Mouse (Mus musculus): ENCODE results near the gene Opcml. TPM values are rescaled to one million over a fixed set of nuclear protein-coding genes. Genes with fewer than 3 reads are reported as not detected.

Opcml gene
- polyA plus RNA-seq, 1 experiment from 2014 or later = 0.97 TPM

DNA sequence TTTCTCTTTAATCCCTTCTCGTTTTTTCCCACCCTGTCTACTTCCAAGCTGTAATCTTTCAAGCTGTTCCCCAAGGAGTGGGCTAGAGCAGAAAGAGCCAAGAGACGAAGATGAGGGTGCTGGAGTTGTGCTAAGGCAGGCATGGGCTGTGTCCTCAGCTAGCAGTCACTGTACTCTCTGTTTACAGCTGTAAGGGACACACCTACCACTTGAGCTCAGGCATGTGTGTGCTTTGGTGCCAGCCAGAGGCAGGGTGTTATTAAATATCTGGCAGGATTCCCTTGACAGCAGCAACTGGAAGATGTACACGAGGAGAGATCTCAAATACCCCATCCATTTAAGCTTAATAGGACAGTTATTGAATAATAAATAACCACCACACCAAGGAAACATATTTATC lies 490.4 kb downstream of the Opcml start:
- H3K4me2 ChIP-seq (ENCODE audit: low read length) = no peak overlapping the region
- no peak for ATAC-seq (replicated peaks; ENCODE audit: low FRiP score, low read depth)
- H3K9ac ChIP-seq (ENCODE audit: low read depth, low read length) = no peak overlapping the region
- 42% methylated on average over 3 of the region's 3 CpGs for WGBS
- no peaks in the 10 kb centered on the region for H3K36me3 ChIP-seq (ENCODE audit: insufficient read depth, low read length)
- H3K27ac ChIP-seq = no peak overlapping the region
- H3K9me3 ChIP-seq (replicated peaks; ENCODE audit: low read length) = no peaks in the 10 kb centered on the region
- H3K4me3 ChIP-seq (replicated peaks; ENCODE audit: low read depth, low read length) = no peak overlapping the region
- DNase-seq (ENCODE audit: low spot score) = no peak
- TF ChIP-seq CTCF (IDR thresholded peaks at IDR 0.05; ENCODE audit: low read depth) = no peak
- no peaks in the 10 kb centered on the region for H3K27me3 ChIP-seq (ENCODE audit: insufficient read depth, low read length)
- H3K4me1 ChIP-seq (replicated peaks; ENCODE audit: insufficient read depth, low read length) = no peaks in the 10 kb centered on the region

DNA sequence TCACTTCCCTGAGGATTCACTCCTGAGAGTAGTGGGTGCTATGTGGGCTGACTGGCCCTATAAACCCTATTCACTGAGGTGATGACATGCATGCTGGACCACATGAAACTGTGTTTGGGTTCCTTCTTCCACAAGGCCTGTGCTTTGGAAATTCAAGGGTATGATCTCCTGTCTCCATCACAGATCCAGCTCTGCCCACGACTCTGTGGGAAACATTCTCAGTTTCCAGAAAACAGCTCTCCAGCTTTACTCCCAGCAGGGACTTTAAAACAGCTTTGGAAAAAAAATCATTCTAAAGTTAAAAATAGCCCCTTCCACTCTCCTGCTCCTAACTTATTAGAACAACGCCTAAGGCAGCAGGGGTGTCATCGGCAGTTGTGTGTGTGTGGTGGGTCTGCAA lies 491.0 kb downstream of the Opcml start:
- Histone ChIP-seq H3K9ac (ENCODE audit: low read depth, low read length) (no peak overlapping the region), H3K36me3 (ENCODE audit: insufficient read depth, low read length) (no peaks in the 10 kb centered on the region), H3K27me3 (ENCODE audit: insufficient read depth, low read length) (no peaks in the 10 kb centered on the region), H3K9me3 (replicated peaks; ENCODE audit: low read length) (no peaks in the 10 kb centered on the region), H3K4me1 (replicated peaks; ENCODE audit: insufficient read depth, low read length) (no peaks in the 10 kb centered on the region), H3K27ac (no peak overlapping the region), H3K4me2 (ENCODE audit: low read length) (no peak overlapping the region), H3K4me3 (replicated peaks; ENCODE audit: low read depth, low read length) (no peak overlapping the region)
- ATAC-seq (replicated peaks; ENCODE audit: low FRiP score, low read depth) (no peak), DNase-seq (ENCODE audit: low spot score) (no peak)
- TF ChIP-seq CTCF (IDR thresholded peaks at IDR 0.05; ENCODE audit: low read depth) = no peak
- 66% methylated on average over 3 of the region's 3 CpGs for WGBS

DNA sequence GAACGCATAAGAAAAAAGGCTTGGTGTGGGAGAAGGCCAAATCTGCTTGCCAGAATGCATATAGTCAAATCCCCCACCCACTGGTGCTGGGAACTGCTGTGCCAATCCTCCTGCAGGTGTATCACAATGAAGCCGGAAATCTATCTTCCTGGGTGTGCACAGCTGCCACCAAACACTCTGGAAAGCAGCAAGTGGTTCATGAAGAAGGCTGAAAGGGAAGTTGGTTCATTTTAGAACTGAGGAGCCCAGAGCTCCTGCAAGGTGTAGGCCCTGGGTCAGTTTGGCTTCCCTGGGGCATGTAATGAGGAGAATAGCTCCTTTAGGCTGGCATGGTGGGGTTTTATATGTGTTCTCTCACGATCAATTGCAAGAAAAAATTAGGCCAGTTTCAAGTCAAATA lies 494.4 kb downstream of the Opcml start:
- 80% methylated on average over 3 of the region's 3 CpGs for WGBS
- no peaks in the 10 kb centered on the region for H3K9me3 ChIP-seq (replicated peaks; ENCODE audit: low read length)
- no peak for TF ChIP-seq CTCF (IDR thresholded peaks at IDR 0.05; ENCODE audit: low read depth)
- H3K27ac ChIP-seq = no peak overlapping the region
- no peaks in the 10 kb centered on the region for H3K27me3 ChIP-seq (ENCODE audit: insufficient read depth, low read length)
- no peaks in the 10 kb centered on the region for H3K4me1 ChIP-seq (replicated peaks; ENCODE audit: insufficient read depth, low read length)
- H3K36me3 ChIP-seq (ENCODE audit: insufficient read depth, low read length) = no peaks in the 10 kb centered on the region
- H3K4me2 ChIP-seq (ENCODE audit: low read length) = no peak overlapping the region
- ATAC-seq (replicated peaks; ENCODE audit: low FRiP score, low read depth) (no peak), DNase-seq (ENCODE audit: low spot score) (no peak)
- no peak overlapping the region for H3K4me3 ChIP-seq (replicated peaks; ENCODE audit: low read depth, low read length)
- no peak overlapping the region for H3K9ac ChIP-seq (ENCODE audit: low read depth, low read length)

DNA sequence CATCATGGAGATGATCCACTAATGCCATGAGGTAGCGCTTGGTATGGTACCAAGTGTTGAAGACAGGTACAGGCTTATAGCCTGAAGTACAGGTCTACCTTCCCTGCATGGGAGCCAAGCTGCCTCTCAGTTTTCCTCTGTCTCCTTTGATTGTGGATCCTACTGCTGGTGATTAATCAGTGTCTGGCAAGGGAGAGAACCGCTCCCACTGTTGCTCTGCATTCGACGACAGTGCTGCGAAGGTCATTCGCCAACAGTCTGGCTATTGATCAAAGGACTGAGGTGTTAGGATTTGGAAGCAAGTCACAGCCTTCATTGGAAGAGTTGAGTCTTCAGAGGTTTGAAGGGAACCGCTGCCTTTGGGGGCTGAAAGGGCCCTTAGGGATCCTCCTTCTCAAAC lies 495.8 kb downstream of the Opcml start:
- ATAC-seq (replicated peaks; ENCODE audit: low FRiP score, low read depth) (no peak), DNase-seq (ENCODE audit: low spot score) (no peak)
- WGBS = 60% methylated on average over 7 of the region's 7 CpGs
- no peaks in the 10 kb centered on the region for H3K9me3 ChIP-seq (replicated peaks; ENCODE audit: low read length)
- no peak overlapping the region for H3K27ac ChIP-seq
- H3K9ac ChIP-seq (ENCODE audit: low read depth, low read length) = no peak overlapping the region
- H3K27me3 ChIP-seq (ENCODE audit: insufficient read depth, low read length) = no peaks in the 10 kb centered on the region
- no peak overlapping the region for H3K4me3 ChIP-seq (replicated peaks; ENCODE audit: low read depth, low read length)
- no peaks in the 10 kb centered on the region for H3K36me3 ChIP-seq (ENCODE audit: insufficient read depth, low read length)
- no peaks in the 10 kb centered on the region for H3K4me1 ChIP-seq (replicated peaks; ENCODE audit: insufficient read depth, low read length)
- H3K4me2 ChIP-seq (ENCODE audit: low read length) = no peak overlapping the region
- no peak for TF ChIP-seq CTCF (IDR thresholded peaks at IDR 0.05; ENCODE audit: low read depth)

DNA sequence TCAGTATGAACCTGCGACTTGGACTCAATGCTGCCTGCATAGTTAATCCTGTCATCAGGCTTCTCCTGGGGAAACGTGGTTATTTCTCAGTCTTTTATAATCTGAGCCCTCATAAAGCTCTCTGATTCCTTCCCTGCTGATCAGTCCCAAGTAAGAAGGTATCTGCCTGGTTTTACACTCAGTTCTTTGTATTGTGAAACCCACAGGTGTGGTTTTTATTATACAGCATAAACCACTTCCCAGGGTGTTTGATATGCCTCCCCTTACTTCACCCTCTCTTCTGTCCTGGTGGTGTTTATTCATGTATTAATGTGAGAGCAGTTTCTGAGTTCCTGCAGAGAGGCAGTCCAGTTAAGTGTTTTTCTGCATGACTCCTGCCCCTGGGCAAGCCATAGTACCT lies 496.9 kb downstream of the Opcml start:
- Histone ChIP-seq H3K4me3 (replicated peaks; ENCODE audit: low read depth, low read length) (no peak overlapping the region), H3K4me1 (replicated peaks; ENCODE audit: insufficient read depth, low read length) (no peaks in the 10 kb centered on the region), H3K27me3 (ENCODE audit: insufficient read depth, low read length) (no peaks in the 10 kb centered on the region), H3K36me3 (ENCODE audit: insufficient read depth, low read length) (no peaks in the 10 kb centered on the region), H3K9ac (ENCODE audit: low read depth, low read length) (no peak overlapping the region), H3K9me3 (replicated peaks; ENCODE audit: low read length) (no peaks in the 10 kb centered on the region), H3K27ac (no peak overlapping the region), H3K4me2 (ENCODE audit: low read length) (no peak overlapping the region)
- ATAC-seq (replicated peaks; ENCODE audit: low FRiP score, low read depth) (no peak), DNase-seq (ENCODE audit: low spot score) (no peak)
- no peak for TF ChIP-seq CTCF (IDR thresholded peaks at IDR 0.05; ENCODE audit: low read depth)
- WGBS = 62% methylated on average over 2 of the region's 2 CpGs

DNA sequence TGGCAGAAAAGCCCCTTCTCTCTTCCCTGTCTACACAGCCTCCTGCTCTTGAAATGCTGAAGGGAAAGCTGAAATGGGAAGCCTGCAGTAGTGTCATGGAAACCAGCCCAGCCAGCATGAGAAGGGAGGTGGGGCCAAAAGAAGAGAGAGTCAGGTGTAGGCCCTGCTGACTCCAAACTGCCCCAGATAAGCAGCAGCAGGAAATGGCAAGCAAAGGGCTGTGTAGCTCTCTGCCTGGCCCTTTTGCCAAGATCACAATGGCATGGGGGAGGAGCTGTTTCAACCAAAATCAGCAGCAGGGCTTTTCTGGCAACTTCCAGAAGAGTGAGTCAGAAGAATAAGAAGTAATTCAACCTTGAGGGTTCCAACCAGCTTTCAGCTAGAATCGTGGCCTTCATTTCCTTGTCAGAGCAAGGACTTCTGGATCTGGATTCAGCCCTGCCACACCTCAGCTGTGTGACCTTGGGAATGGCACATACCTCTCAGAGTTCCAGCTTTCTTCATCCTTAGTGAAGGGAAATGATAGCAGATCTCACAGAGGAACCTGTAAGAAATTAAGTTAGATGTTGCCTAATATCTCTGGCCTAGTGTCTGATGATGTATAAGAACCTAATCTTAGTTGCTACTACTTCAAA lies 499.2 kb downstream of the Opcml start:
- Histone ChIP-seq H3K4me3 (replicated peaks; ENCODE audit: low read depth, low read length) (no peak overlapping the region), H3K4me2 (ENCODE audit: low read length) (no peak overlapping the region), H3K27ac (no peak overlapping the region), H3K27me3 (ENCODE audit: insufficient read depth, low read length) (no peaks in the 10 kb centered on the region), H3K4me1 (replicated peaks; ENCODE audit: insufficient read depth, low read length) (no peaks in the 10 kb centered on the region), H3K36me3 (ENCODE audit: insufficient read depth, low read length) (no peaks in the 10 kb centered on the region), H3K9me3 (replicated peaks; ENCODE audit: low read length) (no peaks in the 10 kb centered on the region; the same call in 1 of the 2 replicates), H3K9ac (ENCODE audit: low read depth, low read length) (no peak overlapping the region)
- ATAC-seq (replicated peaks; ENCODE audit: low FRiP score, low read depth) = no peak
- TF ChIP-seq CTCF (IDR thresholded peaks at IDR 0.05; ENCODE audit: low read depth) = no peak
- 55% methylated on average over 1 of the region's 1 CpGs for WGBS
- DNase-seq (ENCODE audit: low spot score) = no peak

DNA sequence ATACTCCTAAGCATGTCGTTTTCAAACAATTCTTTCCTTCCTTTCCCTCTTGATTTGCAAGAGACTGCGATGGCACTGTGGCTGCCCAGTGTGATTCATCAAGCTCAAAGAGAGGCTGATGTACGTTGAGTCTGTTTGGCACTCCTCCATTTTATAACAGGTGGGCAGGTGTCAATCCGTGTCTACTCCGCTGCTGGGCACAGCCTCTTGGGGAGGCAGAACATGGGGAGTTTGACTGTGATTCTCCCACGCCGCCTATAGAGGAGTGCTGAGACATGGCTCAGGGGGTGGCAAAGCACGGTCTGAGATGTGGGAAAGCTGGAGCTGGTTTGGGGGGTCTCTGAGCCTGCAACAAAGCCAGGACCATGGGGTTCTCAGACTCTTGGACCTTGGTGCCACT lies 513.1 kb downstream of the Opcml start:
- H3K4me2 ChIP-seq (ENCODE audit: low read length) = no peak overlapping the region
- ATAC-seq (replicated peaks; ENCODE audit: low FRiP score, low read depth) = no peak
- DNase-seq (ENCODE audit: low spot score) = no peak
- no peaks in the 10 kb centered on the region for H3K4me1 ChIP-seq (replicated peaks; ENCODE audit: insufficient read depth, low read length)
- H3K27ac ChIP-seq = no peak overlapping the region
- no peaks in the 10 kb centered on the region for H3K36me3 ChIP-seq (ENCODE audit: insufficient read depth, low read length)
- H3K9me3 ChIP-seq (replicated peaks; ENCODE audit: low read length) = no peaks in the 10 kb centered on the region
- H3K9ac ChIP-seq (ENCODE audit: low read depth, low read length) = no peak overlapping the region
- WGBS = 76% methylated on average over 8 of the region's 8 CpGs
- H3K4me3 ChIP-seq (replicated peaks; ENCODE audit: low read depth, low read length) = no peak overlapping the region
- no peak for TF ChIP-seq CTCF (IDR thresholded peaks at IDR 0.05; ENCODE audit: low read depth)
- H3K27me3 ChIP-seq (ENCODE audit: insufficient read depth, low read length) = no peaks in the 10 kb centered on the region

All from kidney, postnatal 0 days (tissue).